Mouse (Mus musculus) liver (tissue): Measurements from ENCODE around the gene Slc30a10.

Source experiments
- DNase-seq: peaks from one replicate; pipeline ENCODE4 v3.0.0-alpha.2; 2020; ENCODE audit warnings: mixed read lengths

Gene Slc30a10

GRCm38 (mm10) chr1:185454575-185454954 lies at the start of gene Slc30a10:
TSS of gene Slc30a10 (plus strand) at chr1:185454848.
- DNase-seq, result peak; percentile 96

- DNase-seq, result no peak
These were observed 48.7 kb upstream of the Slc30a10 start for GRCm38 (mm10) chr1:185405921-185406320.

GRCm38 (mm10) chr1:185409831-185410230 lies 44.8 kb upstream of the Slc30a10 start:
- peak; percentile 55 for DNase-seq

GRCm38 (mm10) chr1:185418011-185418410 lies 36.6 kb upstream of the Slc30a10 start:
- no peak for DNase-seq

GRCm38 (mm10) chr1:185419805-185420204 lies 34.8 kb upstream of the Slc30a10 start:
- no peak for DNase-seq

GRCm38 (mm10) chr1:185420776-185421175 lies 33.9 kb upstream of the Slc30a10 start:
- DNase-seq, result peak; percentile 32

GRCm38 (mm10) chr1:185426583-185426982 lies 28.1 kb upstream of the Slc30a10 start:
- DNase-seq, result no peak

GRCm38 (mm10) chr1:185430488-185430887 lies 24.2 kb upstream of the Slc30a10 start:
- no peak for DNase-seq

- no peak for DNase-seq
These were observed 23.2 kb upstream of the Slc30a10 start for GRCm38 (mm10) chr1:185431245-185431997.

GRCm38 (mm10) chr1:185431998-185432317 lies 22.7 kb upstream of the Slc30a10 start:
- DNase-seq, result no peak

GRCm38 (mm10) chr1:185433112-185433511 lies 21.5 kb upstream of the Slc30a10 start:
- peak; percentile 45 for DNase-seq

- no peak for DNase-seq
These were observed 15.6 kb upstream of the Slc30a10 start for GRCm38 (mm10) chr1:185438841-185439580.

GRCm38 (mm10) chr1:185441703-185442472 lies 12.8 kb upstream of the Slc30a10 start:
- no peak for DNase-seq

GRCm38 (mm10) chr1:185448936-185449335 lies 5.7 kb upstream of the Slc30a10 start:
- no peak for DNase-seq

GRCm38 (mm10) chr1:185449727-185450126 lies 4.9 kb upstream of the Slc30a10 start:
- DNase-seq, result peak; percentile 54

GRCm38 (mm10) chr1:185451077-185451476 lies 3.6 kb upstream of the Slc30a10 start:
- no peak for DNase-seq

- peak; percentile 49 for DNase-seq
These were observed 3.2 kb upstream of the Slc30a10 start for GRCm38 (mm10) chr1:185451495-185451894.

- DNase-seq, result no peak
These were observed 2.2 kb upstream of the Slc30a10 start for GRCm38 (mm10) chr1:185452461-185452860.

- no peak for DNase-seq
These were observed 504 bp upstream of the Slc30a10 start for GRCm38 (mm10) chr1:185454144-185454543.

GRCm38 (mm10) chr1:185454955-185455701 lies 480 bp downstream of the Slc30a10 start:
- DNase-seq, result peak; percentile 74

GRCm38 (mm10) chr1:185456327-185456726 lies 1.7 kb downstream of the Slc30a10 start:
- peak; percentile 59 for DNase-seq

- no peak for DNase-seq
These were observed 5.4 kb downstream of the Slc30a10 start for GRCm38 (mm10) chr1:185460096-185460495.

GRCm38 (mm10) chr1:185462889-185463288 lies 8.2 kb downstream of the Slc30a10 start:
- DNase-seq, result no peak
